Mouse (Mus musculus): Measurements from ENCODE around the gene Trpc4ap.

GRCm38 (mm10) chr2:155591676-155592075 lies 100.5 kb downstream of the Trpc4ap start:
- TF ChIP-seq SMC3 (IDR thresholded peaks at IDR 0.05; ENCODE audit: low read depth, low read length) (no peak), POLR2A (IDR thresholded peaks at IDR 0.05; ENCODE audit: control insufficient read depth in 1 of 2, insufficient read depth in 1 of 2, low read depth in 1 of 2, low read length in 2 of 2, poor library complexity in 1 of 2) (no peak), CHD2 (IDR thresholded peaks at IDR 0.05; ENCODE audit: low read length) (no peak), ZMIZ1 (IDR thresholded peaks at IDR 0.05; ENCODE audit: low read depth, low read length) (no peak)
